Mouse (Mus musculus) MEL (cell line): ENCODE data around the gene Rnf166.

ENCODE experiments used
- CTCF ChIP-seq, 3 experiments: IDR thresholded peaks in 2 of 3; conservative IDR thresholded peaks in 1 of 3; 2 replicates each; pipeline ENCODE4 v1.5.1; 2011 to 2012; ENCODE audit warnings: low read length in 3 of 3, low read depth in 2 of 3, mild to moderate bottlenecking in 2 of 3, improper control_type of control experiment in 1 of 3, inconsistent platforms in 1 of 3, mixed read lengths in 1 of 3, moderate library complexity in 1 of 3; ENCODE audit not compliant: control insufficient read depth in 1 of 3, insufficient read depth in 1 of 3, poor library complexity in 1 of 3, severe bottlenecking in 1 of 3
- E2F4 ChIP-seq: IDR thresholded peaks from 2 replicates; pipeline ENCODE4 v1.6.1; 2011; ENCODE audit warnings: low read depth, low read length, improper control_type of control experiment, borderline replicate concordance
- GABPA ChIP-seq: IDR thresholded peaks from 2 replicates; pipeline ENCODE4 v1.6.1; 2012; ENCODE audit warnings: low read depth, mild to moderate bottlenecking, inconsistent platforms, low read length, improper control_type of control experiment, moderate library complexity
- HCFC1 ChIP-seq: IDR thresholded peaks from 2 replicates; pipeline ENCODE4 v1.6.1; 2012; ENCODE audit warnings: low read depth, mild to moderate bottlenecking, inconsistent platforms, low read length, improper control_type of control experiment, moderate library complexity
- MAX ChIP-seq: IDR thresholded peaks from 2 replicates; pipeline ENCODE4 v1.6.1; 2011; ENCODE audit warnings: low read length, improper control_type of control experiment
- MAZ ChIP-seq: IDR thresholded peaks from 2 replicates; pipeline ENCODE4 v1.6.1; 2012; ENCODE audit warnings: low read depth, mild to moderate bottlenecking, inconsistent platforms, low read length, improper control_type of control experiment
- MEF2A ChIP-seq: IDR thresholded peaks from 2 replicates; pipeline ENCODE4 v1.6.1; 2014; ENCODE audit warnings: low read depth, mild to moderate bottlenecking, inconsistent platforms, low read length, improper control_type of control experiment; ENCODE audit not compliant: poor library complexity, insufficient replicate concordance, severe bottlenecking; ENCODE audit errors: extremely low read depth
- TBP ChIP-seq: IDR thresholded peaks from 2 replicates; pipeline ENCODE4 v1.8.0; 2011; ENCODE audit warnings: low read depth, low read length, improper control_type of control experiment
- TCF12 ChIP-seq: IDR thresholded peaks from 2 replicates; pipeline ENCODE4 v1.6.1; 2014; ENCODE audit warnings: low read depth, mild to moderate bottlenecking, inconsistent platforms, low read length, improper control_type of control experiment, moderate library complexity
- USF1 ChIP-seq: IDR thresholded peaks from 2 replicates; pipeline ENCODE4 v1.6.1; 2014; ENCODE audit warnings: low read depth, mild to moderate bottlenecking, inconsistent platforms, low read length, improper control_type of control experiment, moderate library complexity
- ZKSCAN1 ChIP-seq: IDR thresholded peaks from 2 replicates; pipeline ENCODE4 v1.6.1; 2012; ENCODE audit warnings: low read depth, mild to moderate bottlenecking, inconsistent platforms, low read length, improper control_type of control experiment, moderate library complexity

- no peak for TF ChIP-seq HCFC1
- TF ChIP-seq CTCF (IDR thresholded peaks at IDR 0.05 in 2 of 3, conservative IDR thresholded peaks at IDR 0.05 in 1 of 3; ENCODE audit: control insufficient read depth in 1 of 3, insufficient read depth in 1 of 3, low read depth in 2 of 3, low read length in 3 of 3, poor library complexity in 1 of 3, severe bottlenecking in 1 of 3): no peak
- no peak for TF ChIP-seq MAX
- no peak for TF ChIP-seq MAZ
- no peak for TF ChIP-seq ZKSCAN1
- no peak for TF ChIP-seq TBP
- TF ChIP-seq TCF12: no peak
- TF ChIP-seq GABPA: no peak
- no peak for TF ChIP-seq E2F4
- no peak for TF ChIP-seq USF1
- TF ChIP-seq MEF2A: no peak
These were observed 44.7 kb upstream of the Rnf166 start for GRCm38 (mm10) chr8:122520611-122521010.
